Mouse (Mus musculus) myocyte (in vitro differentiated cells): ENCODE data around the gene Txnrd1.

Source experiments
- MAX ChIP-seq: IDR thresholded peaks from one replicate; pipeline ENCODE4 v1.6.1; 2011; ENCODE audit warnings: low read depth, mild to moderate bottlenecking, control low read depth
- MYOD1 ChIP-seq, 3 experiments: IDR thresholded peaks; one replicate each; pipeline ENCODE4 v1.6.1; 2011; ENCODE audit warnings: control low read depth in 2 of 3, low read depth in 2 of 3, mild to moderate bottlenecking in 2 of 3, moderate library complexity in 1 of 3; ENCODE audit not compliant: insufficient read length in 2 of 3, control insufficient read depth in 1 of 3

GRCm38 (mm10) chr10:82923547-82923946, 89.8 kb downstream of the Txnrd1 start:
- TF ChIP-seq MAX: no peak
- no peak for TF ChIP-seq MYOD1 (IDR thresholded peaks at IDR 0.05; ENCODE audit: control insufficient read depth in 1 of 3, insufficient read length in 2 of 3, low read depth in 2 of 3)
